Mouse (Mus musculus) midbrain, embryonic 13.5 days (tissue): ENCODE results near the gene Kcns1. TPM values are rescaled to one million over a fixed set of nuclear protein-coding genes. Genes with fewer than 3 reads are reported as not detected.

Experiments used
- ATAC-seq: fragments of 200-750 bp; cut with Nextera tagmentation; 2 replicates; pipeline ENCODE4 v1.8.0; 2017; ENCODE audit warnings: mild to moderate bottlenecking, moderate TSS enrichment, moderate library complexity
- H3K27ac ChIP-seq: fragments of 300-500 bp; sonication (generic); 2 replicates; pipeline ENCODE4 v1.5.1; 2015; ENCODE audit warnings: inconsistent platforms, mild to moderate bottlenecking, moderate library complexity
- H3K27me3 ChIP-seq: fragments of 300-500 bp; sonication (generic); 2 replicates; pipeline ENCODE4 v1.6.1; 2015; ENCODE audit warnings: mild to moderate bottlenecking, inconsistent platforms
- H3K36me3 ChIP-seq: fragments of 300-500 bp; sonication (generic); 2 replicates; pipeline ENCODE4 v1.6.1; 2015; ENCODE audit warnings: mild to moderate bottlenecking, inconsistent platforms
- H3K4me1 ChIP-seq: fragments of 300-500 bp; sonication (generic); replicated peaks from 2 replicates; pipeline ENCODE4 v1.6.1; 2015; ENCODE audit warnings: inconsistent platforms
- H3K4me2 ChIP-seq: fragments of 300-500 bp; sonication (generic); replicated peaks from 2 replicates; pipeline ENCODE4 v1.6.1; 2015; ENCODE audit warnings: moderate library complexity, mild to moderate bottlenecking, inconsistent platforms
- H3K4me3 ChIP-seq: fragments of 300-500 bp; sonication (generic); replicated peaks from 2 replicates; pipeline ENCODE4 v1.5.1; 2015; ENCODE audit warnings: mild to moderate bottlenecking, inconsistent platforms
- H3K9ac ChIP-seq: fragments of 300-500 bp; sonication (generic); replicated peaks from 2 replicates; pipeline ENCODE4 v1.6.1; 2015; ENCODE audit warnings: mild to moderate bottlenecking, inconsistent platforms
- H3K9me3 ChIP-seq: fragments of 300-500 bp; sonication (generic); 2 replicates; pipeline ENCODE4 v1.6.1; 2016; ENCODE audit warnings: mild to moderate bottlenecking, inconsistent platforms
- whole genome bisulfite sequencing: fragments of 180-500 bp; shearing (Covaris S2); methylation state at CpG from one replicate; pipeline ENCODE4 v1.1.7; 2015; 5-methylcytosine and 5-hydroxymethylcytosine counted together
- polyA plus RNA-seq: library from polyadenylated mRNA; unstranded; fragments of >200 nt; fragmentation: Nextera tagmentation; extraction: Ambion mirVana; gene quantifications from 2 replicates; pipeline ENCODE4 v1.2.1, GENCODE M21; 2015

The Kcns1 gene
- polyA plus RNA-seq, 1 experiment from 2014 or later: 0.16 TPM

GRCm38 (mm10) chr2:164137754-164138153 is 33.2 kb downstream of the Kcns1 start:
- H3K27me3 ChIP-seq: no peaks in the 10 kb centered on the region
- 75% methylated on average over 6 of the region's 6 CpGs for WGBS
- H3K36me3 ChIP-seq: no peaks in the 10 kb centered on the region
- H3K4me2 ChIP-seq: no peak overlapping the region
- H3K9ac ChIP-seq: no peak overlapping the region
- no peak overlapping the region for H3K27ac ChIP-seq
- no peak overlapping the region for H3K4me3 ChIP-seq
- H3K4me1 ChIP-seq: peaks cover 28% of the 10 kb centered on the region
- no peak for ATAC-seq
- no peaks in the 10 kb centered on the region for H3K9me3 ChIP-seq

DNA sequence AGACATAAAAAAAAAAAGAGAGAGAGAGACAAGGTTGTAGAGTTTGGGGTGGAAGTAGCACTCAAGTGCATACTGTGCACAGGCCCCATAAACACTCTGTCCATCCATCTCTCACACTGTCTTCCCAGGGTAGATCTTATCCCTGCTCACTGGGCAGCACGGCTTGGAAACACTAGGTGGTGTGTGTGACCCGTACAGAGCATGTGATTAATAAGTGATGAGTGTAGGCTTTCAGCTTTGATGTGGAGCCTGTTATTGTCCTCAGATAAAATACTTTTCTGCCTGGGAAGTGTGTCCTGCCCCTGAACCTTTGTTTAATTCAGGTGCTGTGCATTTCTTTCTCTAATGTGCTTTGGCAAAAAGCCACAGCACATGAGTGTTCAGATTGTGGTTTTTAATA is 34.5 kb downstream of the Kcns1 start:
- H3K27me3 ChIP-seq: no peaks in the 10 kb centered on the region
- H3K36me3 ChIP-seq: peaks cover 4% of the 10 kb centered on the region; the same call in 1 of the 2 replicates
- no peak overlapping the region for H3K27ac ChIP-seq
- no peak overlapping the region for H3K9ac ChIP-seq
- H3K4me2 ChIP-seq: no peak overlapping the region
- no peak for ATAC-seq
- H3K4me1 ChIP-seq: peaks cover 28% of the 10 kb centered on the region
- H3K4me3 ChIP-seq: no peak overlapping the region
- no peaks in the 10 kb centered on the region for H3K9me3 ChIP-seq
- WGBS: 20% methylated on average over 2 of the region's 2 CpGs

GRCm38 (mm10) chr2:164135367-164135766 is 35.5 kb downstream of the Kcns1 start:
- no peak overlapping the region for H3K4me2 ChIP-seq
- peaks cover 10% of the 10 kb centered on the region; the same call in 1 of the 2 replicates for H3K36me3 ChIP-seq
- no peak overlapping the region for H3K9ac ChIP-seq
- no peak overlapping the region for H3K4me3 ChIP-seq
- H3K4me1 ChIP-seq: peaks cover 28% of the 10 kb centered on the region
- no peaks in the 10 kb centered on the region for H3K9me3 ChIP-seq
- no peak for ATAC-seq
- WGBS: 100% methylated on average over 1 of the region's 1 CpGs
- H3K27me3 ChIP-seq: no peaks in the 10 kb centered on the region
- no peak overlapping the region for H3K27ac ChIP-seq

DNA sequence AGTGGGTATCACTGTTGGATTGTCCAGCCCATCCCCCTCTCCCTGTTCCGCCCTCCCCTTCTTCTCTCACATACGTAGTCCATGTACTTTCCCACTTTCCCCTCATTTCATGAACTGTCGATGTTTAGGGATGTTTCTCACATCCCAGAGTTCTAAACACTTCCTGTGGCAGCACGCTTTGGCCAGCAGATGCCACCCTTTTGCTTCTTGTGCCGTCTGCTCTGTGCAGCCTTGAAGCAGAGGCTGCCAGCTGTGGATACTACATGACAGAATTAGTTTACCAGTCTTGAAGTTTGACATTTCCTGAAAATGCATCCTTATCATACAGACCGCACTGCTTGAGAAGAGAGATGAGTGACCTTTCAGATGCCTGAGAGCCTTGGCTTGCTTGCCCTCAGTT is 36.4 kb downstream of the Kcns1 start:
- no peak overlapping the region for H3K4me3 ChIP-seq
- H3K27ac ChIP-seq: 0 out of 2 replicates have a peak overlapping the region, but pooled peaks have one; percentile 16
- 60% methylated on average over 6 of the region's 6 CpGs for WGBS
- peaks cover 10% of the 10 kb centered on the region; the same call in 1 of the 2 replicates for H3K36me3 ChIP-seq
- peak; percentile 67 for ATAC-seq
- H3K9me3 ChIP-seq: no peaks in the 10 kb centered on the region
- H3K27me3 ChIP-seq: no peaks in the 10 kb centered on the region
- H3K4me2 ChIP-seq: no peak overlapping the region
- H3K4me1 ChIP-seq: peaks cover 28% of the 10 kb centered on the region
- H3K9ac ChIP-seq: no peak overlapping the region

GRCm38 (mm10) chr2:164131586-164131985 is 39.3 kb downstream of the Kcns1 start:
- H3K4me1 ChIP-seq: peaks cover 21% of the 10 kb centered on the region
- no peak overlapping the region for H3K9ac ChIP-seq
- no peak for ATAC-seq
- no peaks in the 10 kb centered on the region for H3K27me3 ChIP-seq
- H3K36me3 ChIP-seq: peaks cover 15% of the 10 kb centered on the region; the same call in 1 of the 2 replicates
- WGBS: 100% methylated on average over 1 of the region's 1 CpGs
- H3K4me2 ChIP-seq: no peak overlapping the region
- no peak overlapping the region for H3K27ac ChIP-seq
- no peaks in the 10 kb centered on the region for H3K9me3 ChIP-seq
- no peak overlapping the region for H3K4me3 ChIP-seq

GRCm38 (mm10) chr2:164128576-164129411 is 42.1 kb downstream of the Kcns1 start:
- Histone ChIP-seq H3K4me2 (no peak overlapping the region), H3K27me3 (no peaks in the 10 kb centered on the region), H3K36me3 (peaks cover 19% of the 10 kb centered on the region), H3K9me3 (no peaks in the 10 kb centered on the region), H3K9ac (no peak overlapping the region), H3K27ac (no peak overlapping the region), H3K4me1 (peaks cover 4% of the 10 kb centered on the region; the same call in 1 of the 2 replicates), H3K4me3 (no peak overlapping the region)
- no peak for ATAC-seq
- WGBS: 91% methylated on average over 12 of the region's 12 CpGs

DNA sequence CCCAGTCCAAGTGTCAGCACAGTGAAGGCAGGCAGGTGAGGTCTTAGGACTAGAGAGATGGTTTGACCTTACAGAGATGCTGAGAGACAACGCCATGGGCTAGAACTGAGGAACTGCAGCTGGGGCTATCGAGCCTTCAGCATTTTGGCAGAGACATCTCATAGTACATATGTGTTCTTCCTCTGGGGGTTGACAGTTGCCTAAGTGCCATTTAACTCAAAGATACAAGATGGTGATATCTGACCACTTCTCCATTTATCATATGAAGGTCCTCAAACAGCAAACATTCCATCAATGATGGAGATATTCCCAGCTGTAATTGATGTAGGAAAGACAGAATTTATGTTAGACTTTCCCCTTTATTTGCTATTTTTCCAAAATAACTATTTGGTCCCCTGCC is 43.6 kb downstream of the Kcns1 start:
- Histone ChIP-seq H3K27me3 (no peaks in the 10 kb centered on the region), H3K4me2 (no peak overlapping the region), H3K4me1 (no peaks in the 10 kb centered on the region), H3K36me3 (peaks cover 26% of the 10 kb centered on the region), H3K27ac (no peak overlapping the region), H3K9me3 (no peaks in the 10 kb centered on the region), H3K4me3 (no peak overlapping the region), H3K9ac (no peak overlapping the region)
- WGBS: 98% methylated on average over 2 of the region's 2 CpGs
- no peak for ATAC-seq

GRCm38 (mm10) chr2:164126533-164126955 is 44.4 kb downstream of the Kcns1 start:
- Histone ChIP-seq H3K36me3 (peaks cover 29% of the 10 kb centered on the region), H3K4me3 (no peak overlapping the region)
- no peak for ATAC-seq

GRCm38 (mm10) chr2:164123169-164123766 is 47.6 kb downstream of the Kcns1 start:
- H3K4me2 ChIP-seq: no peak overlapping the region
- H3K9me3 ChIP-seq: no peaks in the 10 kb centered on the region
- H3K4me3 ChIP-seq: no peak overlapping the region
- ATAC-seq: no peak
- WGBS: 87% methylated on average over 5 of the region's 5 CpGs
- no peak overlapping the region for H3K27ac ChIP-seq
- no peak overlapping the region for H3K9ac ChIP-seq
- H3K4me1 ChIP-seq: no peaks in the 10 kb centered on the region
- peaks cover 42% of the 10 kb centered on the region for H3K36me3 ChIP-seq
- no peaks in the 10 kb centered on the region for H3K27me3 ChIP-seq

More at GRCm38 (mm10) chr2:164126533-164126955, 44.4 kb downstream of the Kcns1 start:
- Histone ChIP-seq H3K4me2 (no peak overlapping the region), H3K9ac (no peak overlapping the region), H3K4me1 (no peaks in the 10 kb centered on the region), H3K27me3 (no peaks in the 10 kb centered on the region), H3K27ac (no peak overlapping the region), H3K9me3 (no peaks in the 10 kb centered on the region)
- WGBS: 90% methylated on average over 13 of the region's 13 CpGs

DNA sequence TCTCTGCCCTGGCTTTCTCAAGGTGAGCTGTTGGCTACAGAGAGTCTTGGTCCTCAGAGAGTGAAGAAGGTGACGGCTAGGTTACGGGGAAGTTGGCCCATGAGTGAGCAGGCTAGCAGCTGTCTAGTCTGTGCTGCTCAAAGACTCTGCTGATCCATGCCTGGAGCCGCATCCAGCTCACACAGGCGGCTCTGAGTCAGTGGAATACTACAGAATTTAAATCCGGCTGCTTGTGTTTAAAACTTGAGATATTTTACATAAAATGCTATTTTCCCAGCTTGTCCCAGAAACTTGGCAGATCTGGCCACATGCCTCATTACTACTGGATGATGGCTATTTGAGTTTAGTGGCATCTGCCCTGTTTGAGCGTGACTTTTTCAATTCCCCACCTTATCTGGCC is 51.4 kb downstream of the Kcns1 start:
- no peak for ATAC-seq
- no peak overlapping the region for H3K27ac ChIP-seq
- H3K4me3 ChIP-seq: no peak overlapping the region
- H3K9ac ChIP-seq: no peak overlapping the region
- no peak overlapping the region for H3K4me2 ChIP-seq
- H3K36me3 ChIP-seq: peaks cover 45% of the 10 kb centered on the region
- H3K4me1 ChIP-seq: no peaks in the 10 kb centered on the region
- no peaks in the 10 kb centered on the region for H3K27me3 ChIP-seq
- 94% methylated on average over 6 of the region's 6 CpGs for WGBS
- no peaks in the 10 kb centered on the region for H3K9me3 ChIP-seq

DNA sequence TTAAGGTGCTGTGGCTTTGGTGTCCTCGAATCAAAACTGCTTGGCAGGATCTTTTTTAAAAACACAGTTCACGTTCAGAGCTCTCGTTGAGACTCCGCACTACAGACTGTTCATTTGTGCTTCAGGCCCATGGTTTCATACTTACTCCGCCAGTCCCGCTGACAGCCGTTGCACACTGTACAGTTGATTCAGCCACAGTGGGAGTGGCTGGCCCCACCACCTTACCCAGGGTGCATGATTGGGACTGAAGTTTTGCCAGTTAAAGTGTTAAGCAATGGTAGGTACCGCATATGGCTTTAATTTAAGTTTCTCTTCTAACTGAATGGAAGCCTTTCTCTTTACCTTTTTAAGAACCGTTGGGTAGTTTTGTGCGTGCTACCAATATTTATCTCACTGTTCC is 55.4 kb downstream of the Kcns1 start:
- Histone ChIP-seq H3K4me2 (no peak overlapping the region), H3K27me3 (no peaks in the 10 kb centered on the region), H3K9ac (no peak overlapping the region), H3K9me3 (no peaks in the 10 kb centered on the region), H3K4me1 (no peaks in the 10 kb centered on the region), H3K36me3 (peaks cover 40% of the 10 kb centered on the region), H3K4me3 (no peak overlapping the region), H3K27ac (no peak overlapping the region)
- WGBS: 91% methylated on average over 10 of the region's 10 CpGs
- no peak for ATAC-seq

DNA sequence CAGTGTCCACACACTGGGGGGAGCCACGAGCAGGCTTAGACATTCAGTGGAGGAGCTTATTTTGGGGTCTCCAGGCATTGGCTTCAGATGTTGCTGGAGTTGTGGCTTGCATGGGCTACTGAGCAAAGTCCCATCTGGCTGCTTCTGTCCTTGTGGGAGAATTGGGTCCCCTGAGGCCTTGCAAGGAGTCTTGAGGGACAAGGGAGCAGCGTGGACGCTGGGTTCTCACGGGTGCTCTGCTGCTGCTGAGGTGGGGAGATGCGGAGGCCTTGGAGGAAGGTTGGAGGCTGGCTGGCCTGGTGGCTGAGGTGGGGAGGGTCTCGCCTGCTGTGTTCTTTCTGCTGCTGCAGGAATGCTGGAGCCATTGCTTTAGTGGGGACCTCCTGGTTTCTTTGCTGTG is 56.9 kb downstream of the Kcns1 start:
- ATAC-seq: no peak
- WGBS: 94% methylated on average over 6 of the region's 6 CpGs
- Histone ChIP-seq H3K4me2 (no peak overlapping the region), H3K4me1 (no peaks in the 10 kb centered on the region), H3K27ac (no peak overlapping the region), H3K9ac (no peak overlapping the region), H3K27me3 (no peaks in the 10 kb centered on the region), H3K4me3 (no peak overlapping the region), H3K36me3 (peaks cover 25% of the 10 kb centered on the region), H3K9me3 (no peaks in the 10 kb centered on the region)
